Mouse (Mus musculus) cerebellum, adult 9-10 months (tissue): ENCODE data around the gene Apex1.
"Not testable (repeated sequence)": the region's sequence is repeated elsewhere in the genome, so short reads cannot be mapped to it uniquely, and the experiment has no call there.

Source experiments
- DNase-seq: peaks from one replicate; pipeline ENCODE4 v3.0.0; 2022

Apex1 gene

DNA sequence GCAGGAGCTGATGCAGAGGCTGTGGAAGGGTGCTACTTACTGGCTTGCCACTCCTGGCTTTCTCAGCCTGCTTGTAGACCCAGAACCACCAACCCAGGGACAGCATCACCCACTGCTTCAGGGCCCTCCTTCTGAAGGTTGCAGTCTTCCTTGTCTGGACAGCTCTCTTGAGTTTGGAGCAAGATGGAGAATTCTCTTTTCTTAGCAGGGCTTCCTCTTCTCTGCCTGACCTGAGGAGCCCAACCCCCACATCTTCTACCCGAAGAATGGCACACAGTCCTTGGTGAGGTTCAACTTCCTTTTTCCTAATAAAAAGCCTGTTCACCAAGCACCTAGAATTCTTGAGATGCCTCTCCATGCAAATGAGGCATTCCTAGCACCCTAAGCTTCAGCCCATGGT, 46.1 kb downstream of the Apex1 start:
- no peak for DNase-seq

GRCm38 (mm10) chr14:50973054-50973453, 48.3 kb downstream of the Apex1 start:
- DNase-seq, result not testable (repeated sequence)

- DNase-seq, result no peak
These were observed 48.9 kb downstream of the Apex1 start for GRCm38 (mm10) chr14:50973700-50974099.

GRCm38 (mm10) chr14:50975001-50975400, 50.2 kb downstream of the Apex1 start:
- DNase-seq, result no peak

DNA sequence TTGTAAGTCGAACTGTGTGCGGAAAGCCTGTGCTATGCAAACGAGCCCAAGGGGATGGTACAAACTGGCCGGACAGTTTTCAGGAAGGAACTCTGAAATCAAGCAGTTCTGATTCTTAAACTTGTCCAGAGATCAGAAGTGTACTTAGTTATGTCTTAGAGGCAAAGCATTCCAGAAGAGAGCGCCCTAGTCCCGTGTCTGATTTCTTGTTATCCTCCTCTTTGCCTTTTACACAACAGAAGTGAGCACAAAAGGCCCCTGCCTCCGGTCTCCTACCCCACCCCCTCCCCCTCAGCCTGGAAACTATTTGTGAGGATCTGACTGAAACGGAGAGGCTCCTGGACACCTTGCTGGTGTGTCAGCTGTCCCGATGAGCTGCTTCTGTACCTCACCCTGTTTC, 51.9 kb downstream of the Apex1 start:
- DNase-seq, result no peak
